Mouse (Mus musculus) effector memory CD4-positive, alpha-beta T cell, adult 7 months (primary cell): ENCODE data around the gene Gjb6. TPM values are rescaled to one million over a fixed set of nuclear protein-coding genes. Genes with fewer than 3 reads are reported as not detected.

Experiments used
- polyA plus RNA-seq: library from polyadenylated mRNA; unstranded; fragments of 100-300 nt; shearing (Covaris generic); gene quantifications from one replicate; pipeline ENCODE4 v1.2.1, GENCODE M21; 2017

Gene Gjb6
- polyA plus RNA-seq = not detected

GRCm38 (mm10) chr14:57133161-57133661 lies at the start of gene Gjb6:
Gene Gjb6, minus strand, starts transcription at chr14:57133611.

GRCm38 (mm10) chr14:57115823-57116544 lies 17.4 kb downstream of the Gjb6 start, which contains the start of gene Gm4491:
Gene Gm4491, minus strand, starts transcription at chr14:57115883.

GRCm38 (mm10) chr14:57104106-57105023 lies 29.0 kb downstream of the Gjb6 start, which contains the start of gene Gjb2:
Gene Gjb2, minus strand, starts transcription at chr14:57104702.

Other genes starting within 250 kb of the Gjb6 start
- gene Zmym2, start 247.0 kb downstream of the Gjb6 start, polyA plus RNA-seq = 65.9 TPM
- not detected for gene Gja3, start 75.5 kb downstream of the Gjb6 start, polyA plus RNA-seq
- not detected for gene Gjb2, start 28.9 kb downstream of the Gjb6 start, polyA plus RNA-seq
- not detected for gene Gm4491, start 17.7 kb downstream of the Gjb6 start, polyA plus RNA-seq